Mouse (Mus musculus): ENCODE results near the gene Gipc3.

The Gipc3 gene

GRCm38 (mm10) chr10:81346453-81347067 is 3.5 kb upstream of the Gipc3 start:
- peak; percentile 73 for DNase-seq (ENCODE audit: low spot score)

DNA sequence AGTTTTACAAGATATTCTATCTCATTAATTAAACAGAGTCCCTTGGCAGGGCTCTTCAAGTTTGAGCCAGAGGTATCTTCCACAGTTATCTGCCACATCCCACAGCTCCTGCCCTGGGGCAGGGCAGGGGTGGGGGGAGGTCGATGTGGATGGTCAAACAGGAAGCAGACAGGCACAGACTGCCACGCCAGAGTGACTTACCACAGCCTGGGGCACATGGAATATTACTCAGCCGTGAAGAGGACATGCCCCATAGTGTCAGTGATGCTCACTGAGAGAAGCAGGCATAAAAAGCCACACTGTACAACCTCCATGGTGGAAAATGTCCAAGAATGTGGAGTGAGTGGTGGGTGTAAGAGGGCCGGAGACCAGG is 2.1 kb upstream of the Gipc3 start:
- no peak for DNase-seq (ENCODE audit: low spot score)

DNA sequence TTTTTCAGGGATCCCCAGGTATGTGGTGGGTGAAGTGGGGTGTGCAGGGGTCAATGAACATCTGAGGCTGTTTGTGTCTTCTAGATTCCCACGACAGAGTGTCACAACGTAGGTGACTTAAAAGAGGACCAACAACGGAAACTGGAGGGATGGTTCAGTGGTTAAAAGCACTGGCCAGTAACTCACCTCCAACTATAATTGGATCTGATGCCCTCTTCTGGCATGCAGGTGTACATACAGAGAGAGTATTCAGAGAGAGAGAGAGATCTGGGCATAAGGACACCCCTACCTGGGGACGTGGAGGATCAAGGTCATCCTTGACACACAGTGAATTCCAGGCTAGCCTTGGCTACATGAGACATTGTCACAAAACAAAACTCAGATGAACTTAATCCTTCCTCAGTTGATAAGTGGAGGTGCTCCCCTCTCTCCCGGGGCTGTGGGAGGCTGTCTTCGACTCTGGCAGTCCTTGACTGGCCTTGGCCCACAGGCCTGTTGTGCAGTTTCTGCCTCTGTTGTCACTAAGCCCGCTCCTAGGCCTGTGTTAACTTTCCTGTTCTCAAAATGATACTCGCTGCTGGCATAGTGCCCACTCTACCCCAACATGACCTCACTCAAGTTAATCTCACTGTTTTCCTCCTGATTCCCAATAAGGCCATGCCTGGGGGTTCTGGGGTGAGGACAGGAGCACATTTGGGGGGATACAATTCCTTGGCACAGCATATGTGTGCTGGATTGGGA is 1.5 kb upstream of the Gipc3 start:
- no peak for DNase-seq (ENCODE audit: low spot score)

- DNase-seq (ENCODE audit: low spot score): peak; percentile 82
These were observed 1.6 kb downstream of the Gipc3 start for GRCm38 (mm10) chr10:81341333-81341949.

- no peak for DNase-seq (ENCODE audit: low spot score)
These were observed 2.3 kb downstream of the Gipc3 start for GRCm38 (mm10) chr10:81340551-81341332.

DNA sequence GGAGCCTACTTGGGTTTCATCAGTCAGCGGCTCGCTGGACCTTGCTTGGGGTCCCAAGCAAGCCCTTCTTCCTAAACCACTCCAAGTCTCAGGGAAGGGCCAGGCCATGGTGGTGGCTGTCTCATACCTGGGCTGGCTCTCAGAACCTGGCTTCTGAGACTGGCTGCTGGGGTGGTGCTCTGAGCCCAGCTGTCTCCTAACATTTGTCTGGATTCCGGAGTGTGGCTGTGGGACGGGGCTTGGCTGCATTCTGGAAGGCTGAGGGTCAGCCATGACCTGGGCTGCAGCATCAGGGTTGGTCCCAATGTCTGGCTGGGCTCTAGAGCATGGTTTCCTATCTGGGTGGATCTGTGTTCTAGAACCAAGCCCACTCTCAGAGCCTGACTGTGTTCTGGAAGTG is 6.5 kb downstream of the Gipc3 start:
- DNase-seq (ENCODE audit: low spot score): no peak

GRCm38 (mm10) chr10:81335393-81336340 is 7.4 kb downstream of the Gipc3 start:
- no peak for DNase-seq (ENCODE audit: low spot score)

DNA sequence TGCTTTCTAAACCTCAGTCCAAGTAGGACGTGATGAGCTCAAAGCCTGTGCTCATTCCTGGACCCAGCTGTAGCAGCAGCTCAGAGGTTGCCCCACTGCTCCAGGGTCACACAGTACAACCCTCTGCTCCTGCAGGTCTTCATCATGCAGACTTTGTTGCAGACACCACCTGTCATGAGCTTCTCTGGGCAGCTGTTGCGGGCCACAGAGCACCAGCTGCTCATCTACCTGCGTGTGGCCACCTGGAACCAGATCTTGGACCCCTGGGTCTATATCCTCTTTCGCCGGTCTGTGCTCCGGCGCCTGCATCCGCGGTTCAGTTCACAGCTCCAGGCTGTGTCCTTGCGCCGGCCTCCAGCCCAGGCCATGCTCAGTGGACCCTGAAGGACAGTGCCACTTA is 8.7 kb downstream of the Gipc3 start:
- no peak for DNase-seq (ENCODE audit: low spot score)

GRCm38 (mm10) chr10:81332277-81332676 is 10.8 kb downstream of the Gipc3 start:
- DNase-seq (ENCODE audit: low spot score): no peak

DNA sequence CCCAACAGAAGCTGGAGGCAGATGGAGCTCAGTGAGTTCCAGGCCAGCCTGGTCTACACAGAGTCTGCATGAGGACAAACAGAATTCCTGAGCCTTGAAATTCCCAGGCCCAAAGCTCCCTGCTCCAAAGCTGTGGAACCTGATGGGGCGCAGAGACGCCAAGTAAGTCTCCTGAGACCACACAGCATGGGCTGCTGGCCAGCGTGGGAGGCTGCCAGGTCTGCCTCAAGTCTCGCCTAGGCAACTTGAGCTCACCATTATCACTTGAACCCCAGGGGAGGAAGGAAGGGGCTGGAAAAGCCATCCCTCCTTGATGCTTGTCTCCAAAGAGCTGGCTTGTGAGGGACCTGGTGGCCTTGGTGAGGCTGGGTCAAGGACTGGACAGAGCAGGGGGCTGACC is 13.1 kb downstream of the Gipc3 start:
- DNase-seq (ENCODE audit: low spot score): no peak

- DNase-seq (ENCODE audit: low spot score): no peak
These were observed 13.7 kb downstream of the Gipc3 start for GRCm38 (mm10) chr10:81329194-81329975.

DNA sequence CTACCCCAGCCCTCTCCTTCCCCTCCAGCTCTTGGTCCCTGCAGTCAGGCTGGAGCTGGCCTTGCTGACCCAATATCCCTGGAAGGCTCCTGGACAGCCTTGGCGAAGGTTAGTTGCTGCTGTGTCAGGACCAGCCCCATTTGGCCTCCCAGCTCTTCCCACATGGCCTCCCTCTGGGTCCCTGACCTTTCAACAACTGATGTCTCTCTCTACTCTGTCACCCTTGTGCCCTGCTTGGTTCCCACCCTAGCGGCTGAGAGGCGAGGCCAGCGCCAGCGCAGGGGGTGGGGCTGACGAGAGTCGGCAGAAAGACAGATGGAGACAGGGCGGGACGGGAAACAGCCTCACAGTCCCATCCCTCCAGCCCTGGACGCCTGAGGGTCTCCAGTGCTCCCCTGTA is 14.7 kb downstream of the Gipc3 start, which contains the start of gene Tbxa2r:
Gene Tbxa2r, plus strand, starts transcription at position 346 of the 400 bp plus-strand sequence.
- no peak for DNase-seq (ENCODE audit: low spot score)

- DNase-seq (ENCODE audit: low spot score): no peak
These were observed 15.1 kb downstream of the Gipc3 start for GRCm38 (mm10) chr10:81327959-81328358.

GRCm38 (mm10) chr10:81326858-81327257 is 16.2 kb downstream of the Gipc3 start:
- no peak for DNase-seq (ENCODE audit: low spot score)

DNA sequence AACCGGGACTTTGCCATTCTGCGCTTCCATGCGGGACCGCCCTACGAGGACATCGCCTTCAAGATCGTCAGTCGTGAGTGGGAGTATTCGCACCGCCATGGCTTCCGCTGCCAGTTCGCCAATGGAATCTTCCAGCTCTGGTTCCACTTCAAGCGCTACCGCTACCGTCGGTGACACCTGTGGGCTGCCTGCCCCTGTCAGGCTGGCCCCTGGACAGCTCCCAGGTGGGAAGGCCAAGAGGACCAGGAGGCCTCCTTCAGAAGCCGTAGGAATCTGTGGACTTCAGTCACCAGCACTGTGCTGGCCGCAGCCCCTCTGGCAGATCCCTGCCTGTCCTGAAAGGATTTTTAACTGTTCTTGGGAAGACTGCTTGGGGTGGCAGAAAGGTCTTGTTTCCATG is 17.3 kb downstream of the Gipc3 start:
- no peak for DNase-seq (ENCODE audit: low spot score)

DNA sequence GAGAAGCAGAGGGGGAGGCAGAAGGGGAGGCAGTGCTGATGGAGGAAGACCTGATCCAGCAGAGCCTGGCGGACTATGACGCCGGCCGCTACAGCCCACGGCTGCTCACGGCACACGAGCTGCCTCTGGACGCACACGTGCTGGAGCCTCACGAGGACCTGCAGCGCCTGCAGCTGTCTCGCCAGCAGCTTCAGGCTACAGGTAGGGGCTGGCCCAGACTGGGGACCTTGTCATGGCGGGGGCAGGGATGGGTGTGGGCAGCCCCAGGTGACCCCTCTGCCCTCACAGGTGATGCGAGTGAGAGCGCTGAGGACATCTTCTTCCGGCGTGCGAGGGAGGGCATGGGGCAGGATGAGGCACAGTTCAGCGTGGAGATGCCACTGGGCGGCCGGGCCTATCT is 17.9 kb downstream of the Gipc3 start:
- no peak for DNase-seq (ENCODE audit: low spot score)

- DNase-seq (ENCODE audit: low spot score): no peak
These were observed 19.1 kb downstream of the Gipc3 start for GRCm38 (mm10) chr10:81323791-81324530.

DNA sequence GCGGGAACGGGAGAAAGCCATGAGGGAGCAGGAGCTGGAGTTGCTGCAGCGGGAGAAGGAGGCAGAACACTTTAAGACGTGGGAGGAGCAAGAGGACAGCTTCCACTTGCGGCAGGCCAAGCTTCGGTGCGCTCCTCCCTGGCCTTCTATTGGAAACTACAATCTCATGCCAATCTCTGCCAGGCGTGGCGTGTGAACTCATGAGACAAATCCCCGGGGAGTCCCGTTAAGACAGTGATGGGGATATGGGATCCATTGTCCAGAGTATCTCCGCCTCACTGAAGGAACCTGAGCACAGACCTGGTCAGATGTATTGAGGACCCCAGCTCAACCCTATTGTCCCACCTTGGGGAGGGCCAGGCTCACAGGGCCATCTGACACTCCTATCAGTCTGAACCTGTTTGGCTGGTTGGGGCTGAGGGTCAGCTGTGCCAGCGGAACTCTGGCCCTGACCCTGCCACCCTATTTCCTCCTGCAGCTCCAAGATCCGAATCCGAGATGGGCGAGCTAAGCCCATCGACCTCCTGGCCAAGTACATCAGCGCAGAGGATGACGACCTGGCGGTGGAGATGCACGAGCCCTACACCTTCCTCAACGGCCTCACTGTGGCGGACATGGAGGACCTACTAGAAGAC is 19.8 kb downstream of the Gipc3 start:
- DNase-seq (ENCODE audit: low spot score): no peak

GRCm38 (mm10) chr10:81322444-81322843 is 20.6 kb downstream of the Gipc3 start:
- no peak for DNase-seq (ENCODE audit: low spot score)
